Mouse (Mus musculus): ENCODE measurements around the gene Prkacb. TPM values are rescaled to one million over a fixed set of nuclear protein-coding genes. Genes with fewer than 3 reads are reported as not detected.

Prkacb gene
- polyA plus RNA-seq, 1 experiment from 2014 or later, result 22.2 TPM

- Histone ChIP-seq H3K36me3 (no peaks in the 10 kb centered on the region), H3K27me3 (replicated peaks) (peaks cover 35% of the 10 kb centered on the region), H3K4me2 (peak overlapping the region; percentile 33; the same call in 1 of the 2 replicates), H3K4me3 (no peak overlapping the region), H3K4me1 (peaks cover 26% of the 10 kb centered on the region), H3K9me3 (replicated peaks) (no peaks in the 10 kb centered on the region), H3K27ac (no peak overlapping the region), H3K9ac (no peak overlapping the region)
- WGBS (ENCODE audit: insufficient replicate concordance), result 76% methylated on average over 8 of the region's 8 CpGs
- no peak for ATAC-seq
Measured at GRCm38 (mm10) chr3:146681696-146682095, 131.1 kb downstream of the Prkacb start.

- H3K4me1 ChIP-seq, result peaks cover 16% of the 10 kb centered on the region
- no peaks in the 10 kb centered on the region for H3K36me3 ChIP-seq
- ATAC-seq, result no peak
- H3K27me3 ChIP-seq (replicated peaks), result peaks cover 26% of the 10 kb centered on the region
- no peak overlapping the region for H3K9ac ChIP-seq
- H3K27ac ChIP-seq, result no peak overlapping the region
- H3K4me2 ChIP-seq, result no peak overlapping the region
- H3K4me3 ChIP-seq, result no peak overlapping the region
- WGBS (ENCODE audit: insufficient replicate concordance), result 85% methylated on average over 13 of the region's 13 CpGs
- no peaks in the 10 kb centered on the region for H3K9me3 ChIP-seq (replicated peaks)
Measured at GRCm38 (mm10) chr3:146680625-146681024, 132.2 kb downstream of the Prkacb start.

DNA sequence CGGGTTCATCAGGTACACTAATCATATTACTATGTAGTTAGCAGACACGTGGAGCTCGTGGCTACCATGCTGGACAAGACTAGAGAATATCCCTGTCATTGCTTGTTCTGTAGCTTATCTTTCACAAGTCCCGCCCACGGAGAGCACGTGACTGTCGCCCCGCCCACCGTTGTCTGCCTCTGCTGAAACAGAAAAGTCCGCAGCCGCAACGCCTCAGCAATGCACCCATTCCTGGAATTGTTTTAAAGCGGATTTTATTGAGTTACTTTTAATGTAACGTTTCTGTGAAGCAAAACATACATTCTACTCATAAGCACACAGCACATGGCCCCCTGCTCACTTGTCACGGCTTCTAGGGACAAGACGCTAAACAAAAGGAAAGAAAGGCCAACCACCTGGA is 133.1 kb downstream of the Prkacb start:
- Histone ChIP-seq H3K9me3 (replicated peaks) (no peaks in the 10 kb centered on the region), H3K4me2 (no peak overlapping the region), H3K27me3 (replicated peaks) (peaks cover 17% of the 10 kb centered on the region), H3K4me3 (no peak overlapping the region), H3K36me3 (no peaks in the 10 kb centered on the region), H3K9ac (no peak overlapping the region), H3K4me1 (peaks cover 6% of the 10 kb centered on the region), H3K27ac (no peak overlapping the region)
- WGBS (ENCODE audit: insufficient replicate concordance), result 82% methylated on average over 16 of the region's 16 CpGs
- ATAC-seq, result no peak

Other genes with a start within 250 kb of the Prkacb start
- gene Uox, start 242.6 kb downstream of the Prkacb start, polyA plus RNA-seq (2016; fragmentation: Nextera tagmentation; extraction: Ambion mirVana), result 0.69 and 0.87 TPM in 2 replicates
- 0.23 and 0.24 TPM in 2 replicates for gene Dnase2b, start 197.4 kb downstream of the Prkacb start, polyA plus RNA-seq (2016; fragmentation: Nextera tagmentation; extraction: Ambion mirVana)
- gene 4930503B20Rik, start 161.7 kb downstream of the Prkacb start, polyA plus RNA-seq (2016; fragmentation: Nextera tagmentation; extraction: Ambion mirVana), result not detected in 2 replicates
- 0.32 and 0.46 TPM in 2 replicates for gene Samd13, start 127.4 kb downstream of the Prkacb start, polyA plus RNA-seq (2016; fragmentation: Nextera tagmentation; extraction: Ambion mirVana)
- gene Ttll7, start 39.4 kb upstream of the Prkacb start, polyA plus RNA-seq (2016; fragmentation: Nextera tagmentation; extraction: Ambion mirVana), result 0.51 and 0.53 TPM in 2 replicates

Data from liver, embryonic 12.5 days (tissue).